Mouse (Mus musculus) v-Abl transformed pro-B cells (cell line): Measurements from ENCODE around the gene Prrg2.

Source experiments
- in situ Hi-C, 2 experiments: fragments of 400-800 bp; cut with MboI; formaldehyde crosslinking; loops; one replicate each; pipeline ENCODE4 v1.15.1; 2025; ENCODE audit not compliant: unreplicated experiment in 2 of 2

Prrg2 gene

GRCm38 (mm10) chr7:45067190-45067999 lies 4.9 kb upstream of the Prrg2 start:
- in situ Hi-C loops: loop anchor here in 1 of 2 experiments (5.0 kb wide), 1 partner anchor 80 kb away; the partner anchor contains the start of gene Prmt1

GRCm38 (mm10) chr7:45061532-45062075 lies 873 bp downstream of the Prrg2 start:
- in situ Hi-C loops: no loop called here

GRCm38 (mm10) chr7:45060632-45061122 lies 1.8 kb downstream of the Prrg2 start:
- in situ Hi-C loops: no loop called here

GRCm38 (mm10) chr7:45058607-45059571 lies 3.6 kb downstream of the Prrg2 start:
- in situ Hi-C loops: no loop called here

GRCm38 (mm10) chr7:45056972-45057348 lies 5.5 kb downstream of the Prrg2 start:
- in situ Hi-C loops: no loop called here

- in situ Hi-C loops: no loop called here
These were observed 6.0 kb downstream of the Prrg2 start for GRCm38 (mm10) chr7:45056329-45056971.

- in situ Hi-C loops: no loop called here
These were observed 8.5 kb downstream of the Prrg2 start for GRCm38 (mm10) chr7:45053931-45054510.

GRCm38 (mm10) chr7:45053117-45053930 lies 9.2 kb downstream of the Prrg2 start:
- in situ Hi-C loops: no loop called here

GRCm38 (mm10) chr7:45052862-45053116 lies 9.7 kb downstream of the Prrg2 start, which contains the start of gene Prr12:
Prr12 (minus strand) TSS chr7:45052881.
- in situ Hi-C loops: no loop called here

GRCm38 (mm10) chr7:45052181-45052861 lies 10.2 kb downstream of the Prrg2 start:
- in situ Hi-C loops: no loop called here

- in situ Hi-C loops: no loop called here
These were observed 10.9 kb downstream of the Prrg2 start for GRCm38 (mm10) chr7:45051601-45051974.

- in situ Hi-C loops: no loop called here
These were observed 11.4 kb downstream of the Prrg2 start for GRCm38 (mm10) chr7:45050945-45051600.

GRCm38 (mm10) chr7:45048923-45049657 lies 13.4 kb downstream of the Prrg2 start:
- in situ Hi-C loops: no loop called here

- in situ Hi-C loops: no loop called here
These were observed 14.2 kb downstream of the Prrg2 start for GRCm38 (mm10) chr7:45048001-45048890.

GRCm38 (mm10) chr7:45047491-45047890 lies 15.0 kb downstream of the Prrg2 start:
- in situ Hi-C loops: no loop called here

- in situ Hi-C loops: no loop called here
These were observed 15.6 kb downstream of the Prrg2 start for GRCm38 (mm10) chr7:45046853-45047350.

GRCm38 (mm10) chr7:45045741-45046140 lies 16.7 kb downstream of the Prrg2 start:
- in situ Hi-C loops: no loop called here
